Mouse (Mus musculus) E14TG2a.4 (cell line): ENCODE measurements around the gene Podxl.

Experiments used
- CTCF ChIP-seq: conservative IDR thresholded peaks from 2 replicates; pipeline ENCODE4 v1.5.1; 2014; ENCODE audit warnings: low read length
- NANOG ChIP-seq: IDR thresholded peaks from 2 replicates; pipeline ENCODE4 v1.6.1; 2014; ENCODE audit warnings: borderline replicate concordance, low read length, mixed read lengths
- POU5F1 ChIP-seq: IDR thresholded peaks from 2 replicates; pipeline ENCODE4 v1.6.1; 2014; ENCODE audit warnings: low read length, borderline replicate concordance

DNA sequence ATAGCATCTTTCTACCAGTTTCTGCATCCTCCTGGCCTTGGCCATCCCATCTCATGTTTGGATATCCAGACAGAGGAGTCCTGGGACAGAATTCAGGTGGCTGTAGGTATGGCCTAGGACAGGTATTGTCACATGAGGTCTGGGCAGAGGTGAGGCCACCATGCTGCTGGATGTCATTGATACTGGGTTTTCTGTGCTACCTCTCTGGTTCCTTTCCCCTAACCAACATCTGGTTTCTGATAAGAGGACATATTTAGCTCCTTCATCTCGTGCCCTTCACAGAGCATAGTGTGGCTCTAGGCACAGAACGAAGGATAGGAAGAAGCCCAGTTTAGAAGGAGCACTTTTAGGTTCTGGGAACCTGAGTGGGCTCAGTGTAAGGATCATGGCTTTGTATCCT, 28.3 kb upstream of the Podxl start:
- TF ChIP-seq CTCF (no peak), NANOG (no peak), POU5F1 (no peak)
